Mouse (Mus musculus) embryonic fibroblast, embryonic 13.5 days (primary cell): ENCODE data around the gene Atg4c. TPM values are rescaled to one million over a fixed set of nuclear protein-coding genes. Genes with fewer than 3 reads are reported as not detected.

ENCODE experiments used
- H3K27ac ChIP-seq: 2 replicates; pipeline ENCODE4 v1.5.1; 2012; ENCODE audit warnings: low read length, control low read depth, inconsistent platforms; ENCODE audit not compliant: insufficient read depth
- H3K4me1 ChIP-seq: 2 replicates; pipeline ENCODE4 v1.6.1; 2011; ENCODE audit warnings: low read length; ENCODE audit not compliant: control insufficient read depth, insufficient read depth
- H3K4me3 ChIP-seq: 2 replicates; pipeline ENCODE4 v1.5.1; 2011; ENCODE audit warnings: mild to moderate bottlenecking, control low read depth, low read length; ENCODE audit not compliant: insufficient read depth
- CTCF ChIP-seq: IDR thresholded peaks from 2 replicates; pipeline ENCODE4 v1.5.1; 2011; ENCODE audit warnings: mild to moderate bottlenecking, control low read depth, low read length, moderate library complexity, borderline replicate concordance; ENCODE audit not compliant: insufficient read depth
- POLR2A ChIP-seq: IDR thresholded peaks from 2 replicates; pipeline ENCODE4 v1.6.1; 2011; ENCODE audit warnings: low read depth, mild to moderate bottlenecking, control low read depth, low read length, moderate library complexity
- polyA plus RNA-seq: library from polyadenylated mRNA; stranded (reverse); fragments of >200 nt; gene quantifications from 2 replicates; pipeline ENCODE4 v1.2.4, GENCODE M21; 2011; ENCODE audit warnings: low read depth; ENCODE audit not compliant: missing spikeins, insufficient read length

The Atg4c gene
- polyA plus RNA-seq, 1 experiment: 11.4 TPM

- no peaks in the 10 kb centered on the region for H3K4me1 ChIP-seq
- H3K27ac ChIP-seq: no peak overlapping the region
- H3K4me3 ChIP-seq: no peak overlapping the region
- no peak for TF ChIP-seq CTCF
- no peak for TF ChIP-seq POLR2A
These were observed 95.6 kb downstream of the Atg4c start for GRCm38 (mm10) chr4:99289286-99289685.

GRCm38 (mm10) chr4:99298676-99299075 is 104.9 kb downstream of the Atg4c start:
- peak; percentile 57; the same call in 1 of the 2 replicates for TF ChIP-seq CTCF
- no peak for TF ChIP-seq POLR2A
- no peaks in the 10 kb centered on the region for H3K4me1 ChIP-seq
- no peak overlapping the region for H3K27ac ChIP-seq
- no peak overlapping the region for H3K4me3 ChIP-seq

GRCm38 (mm10) chr4:99304793-99305192 is 111.1 kb downstream of the Atg4c start:
- Histone ChIP-seq H3K27ac (no peak overlapping the region), H3K4me1 (no peaks in the 10 kb centered on the region), H3K4me3 (no peak overlapping the region)
- TF ChIP-seq CTCF (no peak), POLR2A (no peak)

Other genes starting within 250 kb of the Atg4c start
- gene Angptl3, start 163.0 kb upstream of the Atg4c start, polyA plus RNA-seq: not detected in 2 replicates
- 121 and 125 TPM in 2 replicates for gene Dock7, start 73.0 kb upstream of the Atg4c start, polyA plus RNA-seq
- gene Gm12689, start 102.0 kb downstream of the Atg4c start, polyA plus RNA-seq: not detected in 2 replicates